9 mouse cellular contexts compared by ENCODE assay signal in genomic region chr19:53364963-53365362, GRCm38 (mm10). TPM values are rescaled to one million over a fixed set of nuclear protein-coding genes. Genes with fewer than 3 reads are reported as not detected.
DNase-seq lines count a peak whose midpoint lies in the region; ATAC-seq and TF ChIP-seq lines count a peak whose summit lies in the region.
"Had no signal": no experiment of that assay in that cellular context is flagged by ENCODE, and none has a peak within 500 bp of the region (broad histone marks: within the 10 kb centered on the region; RNA-seq: fewer than 3 reads in every experiment).

No protein-coding gene starts in this region.

- H3K36me3 ChIP-seq in forebrain, embryonic 13.5 days (ENCODE audit: poor library complexity, severe bottlenecking), result no peaks in the 10 kb centered on the region
- peaks cover 7% of the 10 kb centered on the region; the same call in 1 of the 2 replicates for H3K36me3 ChIP-seq in forebrain, embryonic 10.5 days (replicated peaks)
- no peaks in the 10 kb centered on the region for H3K36me3 ChIP-seq in kidney, embryonic 14.5 days (ENCODE audit: control insufficient read depth, insufficient read depth, low read length)
- H3K36me3 ChIP-seq in liver, embryonic 11.5 days (ENCODE audit: control insufficient read depth, insufficient read depth, low read length), result no peaks in the 10 kb centered on the region

- TF ChIP-seq POLR2A in olfactory bulb, adult 2 months (IDR thresholded peaks at IDR 0.05; ENCODE audit: insufficient read depth, low read depth, low read length), result no peak

- no peak overlapping the region for H3K27ac ChIP-seq in forebrain, embryonic 13.5 days
- no peak overlapping the region for H3K27ac ChIP-seq in forebrain, embryonic 10.5 days
- H3K27ac ChIP-seq in kidney, embryonic 14.5 days (ENCODE audit: low read depth, low read length), result 0 out of 2 replicates have a peak overlapping the region, but pooled peaks have one; percentile 53
- no peak overlapping the region for H3K27ac ChIP-seq in liver, embryonic 11.5 days (ENCODE audit: low read depth, low read length)
- peak overlapping the region; percentile 60; the same call in 1 of the 2 replicates for H3K27ac ChIP-seq in olfactory bulb, adult 2 months (ENCODE audit: insufficient read depth, low read depth, low read length)

- 25% methylated on average over 9 of the region's 9 CpGs for WGBS in forebrain, embryonic 13.5 days
- 85% methylated on average over 9 of the region's 9 CpGs for WGBS in forebrain, embryonic 10.5 days
- WGBS in kidney, embryonic 14.5 days, result 40% methylated on average over 9 of the region's 9 CpGs
- 52% methylated on average over 9 of the region's 9 CpGs for WGBS in liver, embryonic 11.5 days
- WGBS in olfactory bulb, adult 2 months, result 6% methylated on average over 9 of the region's 9 CpGs

- peak overlapping the region; percentile 25 for H3K4me2 ChIP-seq in forebrain, embryonic 13.5 days
- H3K4me2 ChIP-seq in kidney, embryonic 14.5 days (replicated peaks; ENCODE audit: low read depth, low read length), result peak overlapping the region; percentile 24
- H3K4me2 ChIP-seq in liver, embryonic 11.5 days, result peak overlapping the region; percentile 20; the same call in 1 of the 2 replicates

- H3K27me3 ChIP-seq in forebrain, embryonic 13.5 days, result no peaks in the 10 kb centered on the region
- H3K27me3 ChIP-seq in forebrain, embryonic 10.5 days (ENCODE audit: poor library complexity, severe bottlenecking), result no peaks in the 10 kb centered on the region
- H3K27me3 ChIP-seq in kidney, embryonic 14.5 days (ENCODE audit: control insufficient read depth, insufficient read depth, low read length), result no peaks in the 10 kb centered on the region
- no peaks in the 10 kb centered on the region for H3K27me3 ChIP-seq in liver, embryonic 11.5 days (replicated peaks; ENCODE audit: control insufficient read depth, insufficient read depth, low read length)

- ATAC-seq in forebrain, embryonic 13.5 days, result peak; percentile 70; the same call in 1 of the 2 replicates
- peak; percentile 81 for ATAC-seq in kidney, embryonic 14.5 days (ENCODE audit: low FRiP score, low TSS enrichment)
- peak; percentile 47 for ATAC-seq in liver, embryonic 11.5 days (replicated peaks; ENCODE audit: low FRiP score)
- no peak for ATAC-seq in megakaryocyte, adult 5-6 weeks (ENCODE audit: poor library complexity, severe bottlenecking)

- H3K4me1 ChIP-seq in forebrain, embryonic 13.5 days, result peaks cover 52% of the 10 kb centered on the region
- H3K4me1 ChIP-seq in forebrain, embryonic 10.5 days, result peaks cover 7% of the 10 kb centered on the region
- H3K4me1 ChIP-seq in kidney, embryonic 14.5 days (ENCODE audit: control insufficient read depth, insufficient read depth, low read length), result peaks cover 14% of the 10 kb centered on the region; the same call in 1 of the 2 replicates
- H3K4me1 ChIP-seq in liver, embryonic 11.5 days (replicated peaks; ENCODE audit: control insufficient read depth, insufficient read depth, low read length), result 0 out of 2 replicates have a peak, but pooled peaks cover 6% of the 10 kb centered on the region
- H3K4me1 ChIP-seq in olfactory bulb, adult 2 months (ENCODE audit: control insufficient read depth, insufficient read depth, low read length), result peaks cover 27% of the 10 kb centered on the region

- no peak for DNase-seq in forebrain, embryonic 10.5 days (ENCODE audit: extremely low spot score, low spot score)
- peak; percentile 63 to 74 for DNase-seq in cerebellum, postnatal 14 days
- DNase-seq in heart, adult 9 months (ENCODE audit: low spot score in 2 of 2), result peak; percentile 76 to 80
- no peak for DNase-seq in liver, embryonic 11.5 days (ENCODE audit: low spot score)

- no peak overlapping the region for H3K9ac ChIP-seq in forebrain, embryonic 13.5 days
- H3K9ac ChIP-seq in kidney, embryonic 14.5 days (ENCODE audit: low read depth, low read length), result no peak overlapping the region
- H3K9ac ChIP-seq in liver, embryonic 11.5 days (ENCODE audit: low read depth, low read length), result no peak overlapping the region

- H3K4me3 ChIP-seq in forebrain, embryonic 13.5 days, result no peak overlapping the region
- H3K4me3 ChIP-seq in forebrain, embryonic 10.5 days, result no peak overlapping the region
- no peak overlapping the region for H3K4me3 ChIP-seq in kidney, embryonic 14.5 days (ENCODE audit: low read length)
- no peak overlapping the region for H3K4me3 ChIP-seq in liver, embryonic 11.5 days (ENCODE audit: low read depth, low read length)
- H3K4me3 ChIP-seq in olfactory bulb, adult 2 months (ENCODE audit: insufficient read depth, low read depth, low read length), result no peak overlapping the region

- no peak for TF ChIP-seq CTCF in olfactory bulb, adult 2 months (IDR thresholded peaks at IDR 0.05; ENCODE audit: insufficient read depth, low read depth, low read length)

- no peaks in the 10 kb centered on the region for H3K9me3 ChIP-seq in forebrain, embryonic 13.5 days (replicated peaks)
- H3K9me3 ChIP-seq in forebrain, embryonic 10.5 days, result no peaks in the 10 kb centered on the region
- no peaks in the 10 kb centered on the region for H3K9me3 ChIP-seq in kidney, embryonic 14.5 days (ENCODE audit: control insufficient read depth, low read length)
- H3K9me3 ChIP-seq in liver, embryonic 11.5 days (ENCODE audit: control insufficient read depth, low read length), result no peaks in the 10 kb centered on the region

RNA-seq across cellular contexts. Expression of gene Gm10197, which starts 6.6 kb away (rescaled TPM):
- polyA plus RNA-seq in forebrain, embryonic 13.5 days (2015; fragmentation: Nextera tagmentation; extraction: Ambion mirVana), result not detected in 2 replicates
- not detected in 2 replicates for polyA plus RNA-seq in forebrain, embryonic 10.5 days (2016; fragmentation: Nextera tagmentation; extraction: Ambion mirVana)
- 2.0 and 3.2 TPM in 2 replicates for polyA plus RNA-seq in kidney, embryonic 14.5 days (2014; fragmentation: Nextera tagmentation; extraction: Ambion mirVana)
- 3.3 TPM in 1 of 2 replicates, not detected in the other for polyA plus RNA-seq in liver, embryonic 11.5 days (2014; fragmentation: Nextera tagmentation; extraction: Ambion mirVana)
- polyA plus RNA-seq in olfactory bulb, adult 2 months (2012; ENCODE audit: insufficient read depth, insufficient read length, low replicate concordance, missing spikeins), result not detected in 2 replicates
- not detected in 2 replicates for total RNA-seq in megakaryocyte, adult 5-6 weeks (2015)
- total RNA-seq in megakaryocyte, adult 5-6 weeks (2017), result not detected in 2 replicates
- total RNA-seq: left cerebral cortex, adult 8-10 months had no signal

RNA-seq across cellular contexts. Expression of gene Smndc1, which starts 25.4 kb away (rescaled TPM):
- polyA plus RNA-seq in forebrain, embryonic 13.5 days (2015; fragmentation: Nextera tagmentation; extraction: Ambion mirVana), result 48.7 and 50.9 TPM in 2 replicates
- polyA plus RNA-seq in forebrain, embryonic 10.5 days (2016; fragmentation: Nextera tagmentation; extraction: Ambion mirVana), result 45.4 and 47.2 TPM in 2 replicates
- polyA plus RNA-seq in kidney, embryonic 14.5 days (2014; fragmentation: Nextera tagmentation; extraction: Ambion mirVana), result 47.7 and 49.4 TPM in 2 replicates
- 53.8 and 54.2 TPM in 2 replicates for polyA plus RNA-seq in liver, embryonic 11.5 days (2014; fragmentation: Nextera tagmentation; extraction: Ambion mirVana)
- polyA plus RNA-seq in olfactory bulb, adult 2 months (2012; ENCODE audit: insufficient read depth, insufficient read length, low replicate concordance, missing spikeins), result not detected in 2 replicates
- 49.3 and 68.2 TPM in 2 replicates for total RNA-seq in megakaryocyte, adult 5-6 weeks (2015)
- total RNA-seq in megakaryocyte, adult 5-6 weeks (2017), result 22.2 and 26.3 TPM in 2 replicates

RNA-seq across cellular contexts. Expression of gene Mxi1, which starts 54.6 kb away (rescaled TPM):
- polyA plus RNA-seq in forebrain, embryonic 13.5 days (2015; fragmentation: Nextera tagmentation; extraction: Ambion mirVana), result 21.0 and 26.7 TPM in 2 replicates
- polyA plus RNA-seq in forebrain, embryonic 10.5 days (2016; fragmentation: Nextera tagmentation; extraction: Ambion mirVana), result 16.1 and 20.7 TPM in 2 replicates
- 31.0 and 42.5 TPM in 2 replicates for polyA plus RNA-seq in kidney, embryonic 14.5 days (2014; fragmentation: Nextera tagmentation; extraction: Ambion mirVana)
- polyA plus RNA-seq in liver, embryonic 11.5 days (2014; fragmentation: Nextera tagmentation; extraction: Ambion mirVana), result 34.3 and 42.6 TPM in 2 replicates
- polyA plus RNA-seq in olfactory bulb, adult 2 months (2012; ENCODE audit: insufficient read depth, insufficient read length, low replicate concordance, missing spikeins), result not detected in 2 replicates
- total RNA-seq in megakaryocyte, adult 5-6 weeks (2015), result 42.1 and 42.8 TPM in 2 replicates
- 74.0 and 91.1 TPM in 2 replicates for total RNA-seq in megakaryocyte, adult 5-6 weeks (2017)

Comparison
In these comparisons a context has a peak if more than half of its experiments do, and no peak if none do; other contexts are left out.
1. H3K27ac ChIP-seq: peak in kidney, embryonic 14.5 days (single experiment) and olfactory bulb, adult 2 months (single experiment); none in forebrain, embryonic 13.5 days (single experiment), forebrain, embryonic 10.5 days (single experiment) and liver, embryonic 11.5 days (single experiment).
2. DNase-seq: peak in cerebellum, postnatal 14 days (2 of 2) and heart, adult 9 months (2 of 2); none in forebrain, embryonic 10.5 days (single experiment) and liver, embryonic 11.5 days (single experiment).
3. RNA of gene Smndc1, which starts 25.4 kb away (polyA plus RNA-seq): 53.8 to 54.2 TPM in liver, embryonic 11.5 days, 48.7 to 50.9 TPM in forebrain, embryonic 13.5 days, 47.7 to 49.4 TPM in kidney, embryonic 14.5 days and 45.4 to 47.2 TPM in forebrain, embryonic 10.5 days; not detected in olfactory bulb, adult 2 months; every median in the first group is over 10 times any median in the second.
4. Peak in every context shown above with its lines, with median percentiles within 50 percentile points of each other: H3K4me2 ChIP-seq.